Mouse (Mus musculus): ENCODE measurements at regions not wholly inside any gene's neighbourhood (a gene's known extent, or its start where the extent isn't known, plus 50 kb on each side); places are given as distances from the start of the nearest gene placed in this dataset.

DNA sequence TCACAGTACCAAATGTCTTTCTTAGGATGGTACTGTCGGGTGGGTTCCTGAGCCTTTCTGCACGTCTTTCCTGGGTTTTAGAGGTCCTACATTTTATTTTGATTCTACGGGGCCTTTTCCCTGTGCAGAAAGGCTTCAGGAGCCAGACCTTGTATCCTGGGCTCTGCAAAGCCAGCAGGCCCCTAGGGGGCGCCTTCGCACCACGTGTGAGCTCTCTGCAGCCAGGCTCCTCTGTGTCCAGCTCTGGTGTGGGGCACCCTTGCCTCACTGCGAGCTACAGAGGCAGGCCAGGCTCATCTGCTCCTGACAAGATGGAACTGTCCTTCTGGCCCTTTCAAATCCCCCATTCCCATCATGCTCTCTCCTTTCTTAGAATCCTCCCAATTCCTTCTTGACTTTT lies 53.3 kb upstream of the Usp3 start:
- intact Hi-C loops (cut with DNase I): loop anchor here (1.0 to 5.0 kb wide), 4 partner anchors 59 to 291 kb away; no protein-coding TSS in a partner anchor

- intact Hi-C loops (cut with DNase I): no loop called here
These were observed 58.4 kb upstream of the Usp3 start for GRCm38 (mm10) chr9:66651306-66651705.

GRCm38 (mm10) chr9:66657116-66657758 lies 56.2 kb upstream of the Car12 start:
- intact Hi-C loops (cut with DNase I): no loop called here

GRCm38 (mm10) chr9:66658707-66659242 lies 54.7 kb upstream of the Car12 start:
- intact Hi-C loops (cut with DNase I): no loop called here

GRCm38 (mm10) chr9:66659781-66660445 lies 53.6 kb upstream of the Car12 start:
- intact Hi-C loops (cut with DNase I): no loop called here

DNA sequence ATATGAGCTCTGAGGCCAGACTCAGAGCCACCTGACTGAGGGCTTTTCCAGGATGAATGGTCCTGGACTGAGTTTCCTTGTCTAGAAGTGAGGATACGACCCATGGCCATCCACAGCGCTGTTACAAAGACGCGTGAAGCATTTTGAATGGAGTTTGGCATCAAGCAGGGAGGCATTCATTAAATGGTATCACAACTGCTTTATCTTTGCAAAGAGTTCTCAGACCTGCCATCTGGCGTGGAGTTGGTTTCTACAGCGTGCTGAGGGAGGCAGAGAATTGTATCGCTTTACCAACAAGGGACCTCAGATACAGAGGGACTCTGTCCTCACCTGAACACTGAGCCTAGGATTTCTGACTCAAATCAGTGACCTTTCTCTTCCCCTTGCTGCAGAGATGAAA lies 51.9 kb upstream of the Car12 start:
- intact Hi-C loops (cut with DNase I): no loop called here

DNA sequence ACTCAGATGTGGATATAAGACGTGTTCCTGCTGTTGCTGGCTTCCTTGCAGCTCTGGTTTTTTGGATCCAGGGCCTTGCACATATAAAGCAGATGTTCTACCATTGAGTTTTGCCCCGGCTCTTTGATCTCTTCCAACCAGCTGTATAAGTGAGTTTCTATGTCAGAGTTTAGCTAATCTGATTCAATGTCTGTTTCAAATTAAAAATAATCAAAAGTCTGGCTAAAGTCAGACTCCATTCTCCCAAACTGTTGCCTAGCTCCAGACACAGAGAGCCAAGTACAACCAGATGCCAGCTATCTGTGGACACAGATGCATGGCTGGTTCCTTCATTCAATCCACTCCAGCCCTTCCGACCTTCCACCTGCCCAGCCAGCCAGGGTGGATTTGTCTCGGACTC lies 51.0 kb upstream of the Car12 start:
- intact Hi-C loops (cut with DNase I): no loop called here
